Mouse (Mus musculus): ENCODE results near the gene Dlgap3.

GRCm38 (mm10) chr4:127137591-127137990 is 31.4 kb upstream of the Dlgap3 start:
- no peak for TF ChIP-seq CTCF (IDR thresholded peaks at IDR 0.05; ENCODE audit: borderline replicate concordance, extremely low read depth, insufficient read depth, insufficient read length)
- TF ChIP-seq POLR2A (IDR thresholded peaks at IDR 0.05; ENCODE audit: borderline replicate concordance, extremely low read depth, insufficient read depth, insufficient read length, poor library complexity, severe bottlenecking): no peak

All from brain, embryonic 14.5 days (tissue).